Mouse (Mus musculus) MEL (cell line): ENCODE data around the gene Ccng1. TPM values are rescaled to one million over a fixed set of nuclear protein-coding genes. Genes with fewer than 3 reads are reported as not detected.
"Not testable (repeated sequence)": the region's sequence is repeated elsewhere in the genome, so short reads cannot be mapped to it uniquely, and the experiment has no call there.

Experiments
- DNase-seq: peaks from one replicate; pipeline ENCODE4 v3.0.0; 2011; ENCODE audit warnings: low read depth, low spot score
- H3K27ac ChIP-seq: 2 replicates; pipeline ENCODE4 v1.5.1; 2012; ENCODE audit warnings: low read depth, mild to moderate bottlenecking, control low read depth, low read length, moderate library complexity; ENCODE audit not compliant: control insufficient read depth
- H3K27me3 ChIP-seq, 2 experiments: fragments of 150-350 bp in 1 of 2; sonication (generic) in 1 of 2; 2 replicates each; pipeline ENCODE4 v1.6.1; 2012; ENCODE audit warnings: low read length in 2 of 2, mild to moderate bottlenecking in 2 of 2, improper control_type of control experiment in 1 of 2, moderate library complexity in 1 of 2; ENCODE audit not compliant: insufficient read depth in 2 of 2, control insufficient read depth in 1 of 2
- H3K36me3 ChIP-seq, 2 experiments: 2 replicates each; pipeline ENCODE4 v1.6.1; 2012 to 2014; ENCODE audit warnings: low read length in 2 of 2, improper control_type of control experiment in 1 of 2, inconsistent platforms in 1 of 2, mild to moderate bottlenecking in 1 of 2; ENCODE audit not compliant: insufficient read depth in 2 of 2, control insufficient read depth in 1 of 2
- H3K4me1 ChIP-seq, 2 experiments: fragments of 150-350 bp in 1 of 2; sonication (generic) in 1 of 2; 2 replicates each; pipeline ENCODE4 v1.6.1; 2012; ENCODE audit warnings: low read length in 2 of 2, improper control_type of control experiment in 1 of 2, mild to moderate bottlenecking in 1 of 2; ENCODE audit not compliant: insufficient read depth in 2 of 2, control insufficient read depth in 1 of 2
- H3K4me3 ChIP-seq, 2 experiments: fragments of 150-350 bp in 1 of 2; sonication (generic) in 1 of 2; 2 replicates each; pipeline ENCODE4 v1.5.1; 2012; ENCODE audit warnings: low read depth in 2 of 2, low read length in 2 of 2, mild to moderate bottlenecking in 2 of 2, moderate library complexity in 2 of 2, control low read depth in 1 of 2, improper control_type of control experiment in 1 of 2; ENCODE audit not compliant: control insufficient read depth in 1 of 2, insufficient read depth in 1 of 2
- H3K79me2 ChIP-seq: 2 replicates; pipeline ENCODE4 v1.6.1; 2012; ENCODE audit warnings: mild to moderate bottlenecking, low read length, moderate library complexity; ENCODE audit not compliant: control insufficient read depth, poor library complexity, insufficient read depth
- H3K9ac ChIP-seq: 2 replicates; pipeline ENCODE4 v1.6.1; 2012; ENCODE audit warnings: low read depth, mild to moderate bottlenecking, control low read depth, low read length, moderate library complexity; ENCODE audit not compliant: control insufficient read depth, poor library complexity, severe bottlenecking
- H3K9me3 ChIP-seq: fragments of 150-350 bp; sonication (generic); replicated peaks from 2 replicates; pipeline ENCODE4 v1.6.1; 2012; ENCODE audit warnings: mild to moderate bottlenecking, low read length, improper control_type of control experiment, moderate library complexity; ENCODE audit not compliant: insufficient read depth
- CHD2 ChIP-seq: IDR thresholded peaks from 2 replicates; pipeline ENCODE4 v1.6.1; 2011; ENCODE audit warnings: low read length, improper control_type of control experiment
- ELF1 ChIP-seq: IDR thresholded peaks from 2 replicates; pipeline ENCODE4 v1.6.1; 2014; ENCODE audit warnings: low read depth, mild to moderate bottlenecking, inconsistent platforms, low read length, improper control_type of control experiment, moderate library complexity
- EP300 ChIP-seq, 2 experiments: IDR thresholded peaks; 2 replicates each; pipeline ENCODE4 v1.6.1; 2011; ENCODE audit warnings: improper control_type of control experiment in 2 of 2, low read length in 2 of 2, low read depth in 1 of 2, mild to moderate bottlenecking in 1 of 2
- ETS1 ChIP-seq: IDR thresholded peaks from 2 replicates; pipeline ENCODE4 v1.6.1; 2012; ENCODE audit warnings: low read depth, mild to moderate bottlenecking, inconsistent platforms, low read length, improper control_type of control experiment, moderate library complexity
- HCFC1 ChIP-seq: IDR thresholded peaks from 2 replicates; pipeline ENCODE4 v1.6.1; 2012; ENCODE audit warnings: low read depth, mild to moderate bottlenecking, inconsistent platforms, low read length, improper control_type of control experiment, moderate library complexity
- KAT2A ChIP-seq: conservative IDR thresholded peaks from 2 replicates; pipeline ENCODE4 v1.6.1; 2012; ENCODE audit warnings: low read depth, low read length, improper control_type of control experiment, inconsistent platforms
- RAD21 ChIP-seq: IDR thresholded peaks from 2 replicates; pipeline ENCODE4 v1.6.1; 2011; ENCODE audit warnings: mild to moderate bottlenecking, low read depth, low read length, improper control_type of control experiment
- polyA plus RNA-seq, 2 experiments: library from polyadenylated mRNA; stranded (reverse) in 1 of 2; unstranded in 1 of 2; fragments of >175 nt in 1 of 2; fragments of >200 nt in 1 of 2; gene quantifications; 2 replicates each; pipeline versions ENCODE4 v1.2.1 to v1.2.4; 2012; ENCODE audit warnings: low replicate concordance in 2 of 2, low read depth in 1 of 2; ENCODE audit not compliant: insufficient read length in 2 of 2, insufficient read depth in 1 of 2, missing spikeins in 1 of 2
- total RNA-seq: library from RNA; depleted of rRNA; stranded (reverse); fragments of 300-350 nt; gene quantifications from 2 replicates; pipeline ENCODE4 v1.2.3, GENCODE M21; 2012; rRNA removed

Gene Ccng1
- total and polyA plus RNA-seq, 3 experiments, result 23.5 to 165 (median 42.8) TPM

DNA sequence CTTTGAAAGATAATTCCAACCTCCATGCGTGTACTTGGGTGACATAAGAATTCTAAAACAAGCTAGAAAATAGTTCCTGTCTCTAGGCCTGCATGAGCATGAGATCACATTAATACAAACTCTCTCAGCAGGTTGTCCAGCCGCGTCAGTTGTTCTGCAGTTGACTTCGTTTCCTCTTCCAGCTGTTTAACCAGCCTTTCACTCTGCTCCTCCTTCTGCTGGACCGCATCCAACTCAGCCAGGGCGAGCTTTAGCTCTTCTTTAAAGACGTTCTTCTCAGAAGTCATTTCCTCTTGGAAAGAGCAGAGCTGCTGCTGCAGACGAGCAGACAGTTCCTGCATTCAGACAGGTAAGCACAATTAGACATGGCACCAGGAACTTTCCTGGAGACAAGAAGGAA, 41.3 kb downstream of the Ccng1 start:
- Histone ChIP-seq H3K4me1 (no peaks in the 10 kb centered on the region), H3K36me3 (peaks cover 5 to 71% of the 10 kb centered on the region in 2 experiments), H3K27me3 (no peaks in the 10 kb centered on the region), H3K9me3 (no peaks in the 10 kb centered on the region), H3K9ac (no peak overlapping the region), H3K4me3 (no peak overlapping the region), H3K27ac (no peak overlapping the region), H3K79me2 (no peaks in the 10 kb centered on the region)
- TF ChIP-seq HCFC1 (no peak), CHD2 (no peak), EP300 (IDR thresholded peaks at IDR 0.05; ENCODE audit: low read depth in 1 of 2, low read length in 2 of 2) (no peak), ELF1 (no peak), RAD21 (no peak), ETS1 (peak; percentile 50; the same call in 1 of the 2 replicates), KAT2A (no peak)
- DNase-seq, result peak; percentile 61

DNA sequence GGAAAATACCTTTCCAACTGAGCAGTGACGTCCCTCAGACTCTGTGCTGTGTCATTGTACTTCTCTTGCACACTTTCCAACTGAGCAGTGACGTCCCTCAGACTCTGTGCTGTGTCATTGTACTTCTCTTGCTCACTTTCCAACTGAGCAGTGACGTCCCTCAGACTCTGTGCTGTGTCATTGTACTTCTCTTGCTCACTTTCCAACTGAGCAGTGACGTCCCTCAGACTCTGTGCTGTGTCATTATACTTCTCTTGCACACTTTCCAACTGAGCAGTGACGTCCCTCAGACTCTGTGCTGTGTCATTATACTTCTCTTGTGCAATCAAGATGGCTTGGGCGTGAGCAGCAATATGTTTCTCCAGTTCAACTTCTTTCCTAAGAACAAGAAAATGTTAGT, 45.2 kb downstream of the Ccng1 start:
- not testable (repeated sequence) for H3K9ac ChIP-seq, H3K27me3 ChIP-seq, H3K4me3 ChIP-seq, H3K4me1 ChIP-seq, H3K79me2 ChIP-seq, DNase-seq, H3K9me3 ChIP-seq, H3K27ac ChIP-seq
- H3K36me3 ChIP-seq, result peaks cover 5 to 82% of the 10 kb centered on the region in 2 experiments

Other genes with a start within 250 kb of the Ccng1 start
- 97.6 and 107 TPM in 2 replicates for gene Mat2b, start 60.1 kb downstream of the Ccng1 start, total RNA-seq
- 100 to 1,000 TPM; 105 to 188 TPM for gene Mat2b, start 60.1 kb downstream of the Ccng1 start, polyA plus RNA-seq
- 55.6 and 72.1 TPM in 2 replicates for gene Hmmr, start 21.9 kb downstream of the Ccng1 start, total RNA-seq
- gene Hmmr, start 21.9 kb downstream of the Ccng1 start, polyA plus RNA-seq, result 10 to 100 TPM; 40.6 to 74.5 TPM
- gene Nudcd2, start 21.6 kb downstream of the Ccng1 start, total RNA-seq, result 162 and 171 TPM in 2 replicates
- 100 to 1,000 TPM; 154 to 176 TPM for gene Nudcd2, start 21.6 kb downstream of the Ccng1 start, polyA plus RNA-seq